In genomic region chr2:106797855-106798254, GRCm38 (mm10) we compare ENCODE assay signal across 14 mouse cellular contexts.
DNase-seq lines count a peak whose midpoint lies in the region; ATAC-seq and TF ChIP-seq lines count a peak whose summit lies in the region.
"Had no signal": no experiment of that assay in that cellular context is flagged by ENCODE, and none has a peak within 500 bp of the region (broad histone marks: within the 10 kb centered on the region; RNA-seq: fewer than 3 reads in every experiment).

No protein-coding gene starts in this region.

- H3K36me3 ChIP-seq in heart, adult 2 months (ENCODE audit: control insufficient read depth, insufficient read depth, low read length) = no peaks in the 10 kb centered on the region
- H3K36me3 ChIP-seq in hindbrain, embryonic 11.5 days (ENCODE audit: control insufficient read depth, insufficient read depth, low read length) = no peaks in the 10 kb centered on the region
- no peaks in the 10 kb centered on the region for H3K36me3 ChIP-seq in midbrain, embryonic 15.5 days (replicated peaks)
- no peaks in the 10 kb centered on the region for H3K36me3 ChIP-seq in kidney, embryonic 15.5 days
- H3K36me3 ChIP-seq: G1E had no signal

- WGBS in heart, adult 2 months = 35% methylated on average over 3 of the region's 3 CpGs
- WGBS in hindbrain, embryonic 11.5 days = 27% methylated on average over 3 of the region's 3 CpGs
- WGBS in midbrain, embryonic 15.5 days = 8% methylated on average over 3 of the region's 3 CpGs
- 42% methylated on average over 3 of the region's 3 CpGs for whole genome bisulfite sequencing in kidney, embryonic 15.5 days

- DNase-seq in heart, adult 11 months = peak; percentile 69
- no peak for DNase-seq in heart, adult 2 months
- DNase-seq in embryo, embryonic 10.5 days (ENCODE audit: low spot score) = peak; percentile 63
- peak; percentile 24 for DNase-seq in hindbrain, embryonic 11.5 days (ENCODE audit: low spot score)
- DNase-seq in frontal cortex, postnatal 14 days (ENCODE audit: low spot score in 2 of 2) = no peak
- DNase-seq: adrenal gland, postnatal 25 days; cerebellum, adult 8-10 months; kidney, postnatal 25 days; thymus, postnatal 14 days had no signal

- TF ChIP-seq EP300 in heart, adult 2 months (IDR thresholded peaks at IDR 0.05; ENCODE audit: insufficient read depth, low read depth, low read length) = no peak

- no peak overlapping the region for H3K9ac ChIP-seq in heart, adult 2 months (ENCODE audit: low read depth, low read length)
- H3K9ac ChIP-seq in hindbrain, embryonic 11.5 days (ENCODE audit: low read depth, low read length) = no peak overlapping the region
- H3K9ac ChIP-seq in midbrain, embryonic 15.5 days = no peak overlapping the region
- H3K9ac ChIP-seq in kidney, embryonic 15.5 days = no peak overlapping the region
- H3K9ac ChIP-seq: liver, embryonic 14.5 days had no signal

- H3K27me3 ChIP-seq in heart, adult 2 months (ENCODE audit: control insufficient read depth, insufficient read depth, low read length) = no peaks in the 10 kb centered on the region
- no peaks in the 10 kb centered on the region for H3K27me3 ChIP-seq in hindbrain, embryonic 11.5 days (ENCODE audit: control insufficient read depth, insufficient read depth, low read length)
- no peaks in the 10 kb centered on the region for H3K27me3 ChIP-seq in midbrain, embryonic 15.5 days (replicated peaks)
- no peaks in the 10 kb centered on the region for H3K27me3 ChIP-seq in kidney, embryonic 15.5 days

- no peaks in the 10 kb centered on the region for H3K9me3 ChIP-seq in hindbrain, embryonic 11.5 days (ENCODE audit: control insufficient read depth, low read length)
- no peaks in the 10 kb centered on the region for H3K9me3 ChIP-seq in midbrain, embryonic 15.5 days
- no peaks in the 10 kb centered on the region for H3K9me3 ChIP-seq in kidney, embryonic 15.5 days (replicated peaks)

- no peak overlapping the region for H3K4me2 ChIP-seq in hindbrain, embryonic 11.5 days (replicated peaks; ENCODE audit: low read depth, low read length)
- peak overlapping the region; percentile 18; the same call in 1 of the 2 replicates for H3K4me2 ChIP-seq in midbrain, embryonic 15.5 days
- no peak overlapping the region for H3K4me2 ChIP-seq in kidney, embryonic 15.5 days

- H3K4me3 ChIP-seq in heart, adult 2 months = no peak overlapping the region
- H3K4me3 ChIP-seq in hindbrain, embryonic 11.5 days (ENCODE audit: low read depth, low read length) = no peak overlapping the region
- no peak overlapping the region for H3K4me3 ChIP-seq in midbrain, embryonic 15.5 days
- no peak overlapping the region for H3K4me3 ChIP-seq in kidney, embryonic 15.5 days (replicated peaks)

- no peak overlapping the region for H3K27ac ChIP-seq in heart, adult 2 months
- H3K27ac ChIP-seq in hindbrain, embryonic 11.5 days (ENCODE audit: low read depth, low read length) = no peak overlapping the region
- H3K27ac ChIP-seq in midbrain, embryonic 15.5 days = peak overlapping the region; percentile 23; the same call in 1 of the 2 replicates
- no peak overlapping the region for H3K27ac ChIP-seq in kidney, embryonic 15.5 days
- H3K27ac ChIP-seq: liver, embryonic 14.5 days had no signal

- no peak for TF ChIP-seq POLR2A in heart, adult 2 months (IDR thresholded peaks at IDR 0.05; ENCODE audit: insufficient read depth, low read depth, low read length)

- ATAC-seq in hindbrain, embryonic 11.5 days (ENCODE audit: low FRiP score) = peak; percentile 74
- ATAC-seq in midbrain, embryonic 15.5 days (replicated peaks) = peak; percentile 59
- no peak for ATAC-seq in erythroblast, adult 5-6 weeks (replicated peaks; ENCODE audit: low FRiP score, poor library complexity, severe bottlenecking)
- no peak for ATAC-seq in kidney, embryonic 15.5 days (replicated peaks; ENCODE audit: low FRiP score)

- no peaks in the 10 kb centered on the region for H3K79me2 ChIP-seq in heart, adult 2 months (replicated peaks; ENCODE audit: control insufficient read depth, insufficient read depth, low read length)

- peaks cover 2% of the 10 kb centered on the region for H3K4me1 ChIP-seq in heart, adult 2 months (ENCODE audit: control insufficient read depth, insufficient read depth, low read length)
- H3K4me1 ChIP-seq in hindbrain, embryonic 11.5 days (replicated peaks; ENCODE audit: control insufficient read depth, insufficient read depth, low read length) = 0 out of 2 replicates have a peak, but pooled peaks cover 2% of the 10 kb centered on the region
- peaks cover 35% of the 10 kb centered on the region for H3K4me1 ChIP-seq in midbrain, embryonic 15.5 days
- H3K4me1 ChIP-seq in kidney, embryonic 15.5 days = peaks cover 24% of the 10 kb centered on the region

- TF ChIP-seq CTCF in heart, adult 2 months (IDR thresholded peaks at IDR 0.05) = no peak

- intact Hi-C loops in heart, adult 2 months (cut with DNase I) = no loop called here

Comparison
In these comparisons a context has a peak if more than half of its experiments do, and no peak if none do; other contexts are left out.
1. DNase-seq: peak in heart, adult 11 months (single experiment), embryo, embryonic 10.5 days (single experiment) and hindbrain, embryonic 11.5 days (single experiment); none in heart, adult 2 months (0 of 2) and frontal cortex, postnatal 14 days (0 of 2).
2. ATAC-seq: peak in hindbrain, embryonic 11.5 days (single experiment) and midbrain, embryonic 15.5 days (single experiment); none in erythroblast, adult 5-6 weeks (single experiment) and kidney, embryonic 15.5 days (single experiment).